Mouse (Mus musculus) T-helper 1 cell (primary cell): ENCODE data around the gene Rbm26.

Source experiments
- in situ Hi-C: fragments of 300-600 bp; cut with MboI, MseI; formaldehyde crosslinking; loops from one replicate; pipeline ENCODE4 v1.15.1; 2025; ENCODE audit warnings: high pct_unique_total_duplicates

Gene Rbm26

GRCm38 (mm10) chr14:105087001-105087400, 90.1 kb downstream of the Rbm26 start:
- in situ Hi-C loops, result loop anchor here (25.0 kb wide), 1 partner anchor 1050 kb away; no protein-coding TSS in a partner anchor

DNA sequence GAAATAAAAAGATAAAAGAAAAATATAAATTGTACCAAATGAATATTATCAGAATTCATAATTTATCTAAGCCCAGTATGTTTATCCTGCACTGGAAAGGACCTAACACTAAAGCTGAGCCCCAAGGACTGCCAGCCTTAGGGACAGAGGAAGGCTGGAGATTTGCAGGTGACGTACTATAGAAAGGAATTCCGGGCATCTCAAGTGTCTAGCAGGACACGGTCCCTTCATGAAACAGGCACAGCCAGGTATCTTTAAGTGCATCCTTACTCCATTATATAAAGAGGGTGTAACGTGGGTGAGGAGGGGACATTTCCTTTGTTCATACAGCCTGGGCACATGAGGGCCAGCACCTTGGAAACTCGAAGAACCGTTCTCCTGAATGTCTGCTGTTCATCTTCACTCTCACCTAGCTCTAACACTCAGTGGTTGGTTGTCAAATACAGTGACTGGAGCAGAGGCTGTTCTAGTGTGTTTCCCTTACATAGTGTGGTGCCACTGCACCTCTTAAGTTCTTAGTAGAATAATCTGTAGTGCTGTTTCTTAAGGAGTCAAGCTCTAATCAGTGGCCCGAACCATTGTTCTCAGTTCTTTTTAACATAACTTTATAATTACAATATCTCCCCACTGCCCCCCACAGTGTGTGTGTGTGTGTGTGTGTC, 91.7 kb downstream of the Rbm26 start:
- in situ Hi-C loops, result loop anchor here (25.0 kb wide), 1 partner anchor 1048 kb away; no protein-coding TSS in a partner anchor

GRCm38 (mm10) chr14:105084757-105085330, 92.3 kb downstream of the Rbm26 start:
- in situ Hi-C loops, result loop anchor here (25.0 kb wide), 1 partner anchor 1048 kb away; no protein-coding TSS in a partner anchor

DNA sequence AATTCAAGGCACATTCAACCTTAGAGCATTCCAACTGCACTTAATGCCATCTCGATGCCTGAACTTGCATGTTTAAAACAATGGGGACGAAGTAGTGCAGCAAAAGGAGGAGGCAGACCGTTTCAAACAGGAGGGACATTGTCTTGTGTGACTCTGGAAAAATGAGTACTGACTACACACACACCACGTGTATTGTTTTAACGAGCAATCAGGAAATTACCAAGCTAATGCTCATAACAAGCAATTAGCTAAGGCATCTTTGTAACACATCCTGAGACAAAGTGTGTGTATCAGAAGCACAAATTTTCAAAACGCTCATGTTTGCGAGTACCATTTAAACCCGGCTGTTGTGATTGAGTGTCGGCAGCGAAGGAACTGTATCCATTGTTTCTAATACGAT, 93.0 kb downstream of the Rbm26 start:
- in situ Hi-C loops, result loop anchor here (25.0 kb wide), 1 partner anchor 1047 kb away; no protein-coding TSS in a partner anchor

- in situ Hi-C loops, result loop anchor here (25.0 kb wide), 1 partner anchor 1037 kb away; no protein-coding TSS in a partner anchor
Observed at GRCm38 (mm10) chr14:105074776-105075175, 102.4 kb downstream of the Rbm26 start.

GRCm38 (mm10) chr14:105074376-105074775, 102.8 kb downstream of the Rbm26 start:
- in situ Hi-C loops, result no loop called here

GRCm38 (mm10) chr14:105071010-105071509, 106.1 kb downstream of the Rbm26 start:
- in situ Hi-C loops, result no loop called here

GRCm38 (mm10) chr14:105070258-105071009, 106.7 kb downstream of the Rbm26 start:
- in situ Hi-C loops, result no loop called here

GRCm38 (mm10) chr14:105068060-105068459, 109.1 kb downstream of the Rbm26 start:
- in situ Hi-C loops, result no loop called here

- in situ Hi-C loops, result no loop called here
Observed at GRCm38 (mm10) chr14:105064243-105064642, 112.9 kb downstream of the Rbm26 start.

- in situ Hi-C loops, result no loop called here
Observed at GRCm38 (mm10) chr14:105061230-105061629, 115.9 kb downstream of the Rbm26 start.

DNA sequence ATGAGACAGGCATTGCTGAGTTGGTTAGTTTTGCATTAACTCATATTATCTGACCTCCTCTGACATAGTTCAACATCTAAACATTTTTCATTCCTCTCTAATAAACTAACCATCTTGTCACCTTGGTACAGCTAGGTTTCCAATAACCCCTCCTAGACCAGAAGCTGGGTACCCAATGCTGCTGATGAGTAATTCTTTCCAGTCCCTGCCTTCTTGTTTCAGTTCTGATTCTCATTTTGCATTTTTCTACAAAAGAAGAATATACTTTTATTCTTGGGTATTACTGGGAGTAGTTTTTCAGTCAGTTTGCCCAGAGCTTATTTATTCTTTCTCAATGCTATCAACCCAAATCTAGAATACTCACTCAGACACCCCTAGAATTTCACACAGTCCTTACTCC, 119.2 kb downstream of the Rbm26 start:
- in situ Hi-C loops, result no loop called here
